Mouse (Mus musculus): Measurements from ENCODE around the gene Tap2.

GRCm38 (mm10) chr17:34188986-34189385 lies 14.3 kb upstream of the Tap2 start:
- no peak for TF ChIP-seq CTCF (conservative IDR thresholded peaks at IDR 0.05 in 1 of 2, IDR thresholded peaks at IDR 0.05 in 1 of 2; ENCODE audit: low read depth in 2 of 2, low read length in 2 of 2)
- TF ChIP-seq KAT2A (IDR thresholded peaks at IDR 0.05; ENCODE audit: insufficient replicate concordance, low read length): no peak
- TF ChIP-seq EP300 (IDR thresholded peaks at IDR 0.05; ENCODE audit: low read length): no peak
- peak; percentile 9; the same call in 1 of the 2 replicates for TF ChIP-seq POLR2A (IDR thresholded peaks at IDR 0.05; ENCODE audit: low read depth, low read length)
- TF ChIP-seq GABPA (IDR thresholded peaks at IDR 0.05; ENCODE audit: insufficient replicate concordance, low read depth, low read length): no peak
- no peak for TF ChIP-seq CHD1 (IDR thresholded peaks at IDR 0.05; ENCODE audit: low read depth, low read length)
- TF ChIP-seq MAX (IDR thresholded peaks at IDR 0.05; ENCODE audit: low read length): no peak
- no peak for TF ChIP-seq JUND (conservative IDR thresholded peaks at IDR 0.05; ENCODE audit: low read depth, low read length)
- no peak for TF ChIP-seq ZKSCAN1 (IDR thresholded peaks at IDR 0.05; ENCODE audit: borderline replicate concordance, low read depth, low read length)
- no peak for TF ChIP-seq USF1 (IDR thresholded peaks at IDR 0.05; ENCODE audit: low read depth, low read length)
- TF ChIP-seq MYC (IDR thresholded peaks at IDR 0.05; ENCODE audit: low read depth, low read length): no peak

Data from CH12.LX (cell line).